Mouse (Mus musculus) brain, embryonic 14.5 days (tissue): ENCODE data around the gene Elovl5.

ENCODE experiments used
- CTCF ChIP-seq: fragments of 200-500 bp; IDR thresholded peaks from 2 replicates; pipeline ENCODE4 v1.5.1; 2012; ENCODE audit warnings: inconsistent platforms, mild to moderate bottlenecking, moderate library complexity, borderline replicate concordance; ENCODE audit not compliant: insufficient read depth, insufficient read length; ENCODE audit errors: extremely low read depth
- POLR2A ChIP-seq: fragments of 200-500 bp; IDR thresholded peaks from 2 replicates; pipeline ENCODE4 v1.6.1; 2012; ENCODE audit warnings: mild to moderate bottlenecking, inconsistent platforms, borderline replicate concordance; ENCODE audit not compliant: poor library complexity, insufficient read depth, insufficient read length, severe bottlenecking; ENCODE audit errors: extremely low read depth

GRCm38 (mm10) chr9:77912246-77912645 is 4.9 kb upstream of the Elovl5 start:
- TF ChIP-seq POLR2A = no peak
- no peak for TF ChIP-seq CTCF
